Mouse (Mus musculus): ENCODE measurements around the gene Hddc3. TPM values are rescaled to one million over a fixed set of nuclear protein-coding genes. Genes with fewer than 3 reads are reported as not detected.

The Hddc3 gene
- total and polyA plus RNA-seq, 3 experiments, result 2.6 to 12.6 (median 5.5) TPM

DNA sequence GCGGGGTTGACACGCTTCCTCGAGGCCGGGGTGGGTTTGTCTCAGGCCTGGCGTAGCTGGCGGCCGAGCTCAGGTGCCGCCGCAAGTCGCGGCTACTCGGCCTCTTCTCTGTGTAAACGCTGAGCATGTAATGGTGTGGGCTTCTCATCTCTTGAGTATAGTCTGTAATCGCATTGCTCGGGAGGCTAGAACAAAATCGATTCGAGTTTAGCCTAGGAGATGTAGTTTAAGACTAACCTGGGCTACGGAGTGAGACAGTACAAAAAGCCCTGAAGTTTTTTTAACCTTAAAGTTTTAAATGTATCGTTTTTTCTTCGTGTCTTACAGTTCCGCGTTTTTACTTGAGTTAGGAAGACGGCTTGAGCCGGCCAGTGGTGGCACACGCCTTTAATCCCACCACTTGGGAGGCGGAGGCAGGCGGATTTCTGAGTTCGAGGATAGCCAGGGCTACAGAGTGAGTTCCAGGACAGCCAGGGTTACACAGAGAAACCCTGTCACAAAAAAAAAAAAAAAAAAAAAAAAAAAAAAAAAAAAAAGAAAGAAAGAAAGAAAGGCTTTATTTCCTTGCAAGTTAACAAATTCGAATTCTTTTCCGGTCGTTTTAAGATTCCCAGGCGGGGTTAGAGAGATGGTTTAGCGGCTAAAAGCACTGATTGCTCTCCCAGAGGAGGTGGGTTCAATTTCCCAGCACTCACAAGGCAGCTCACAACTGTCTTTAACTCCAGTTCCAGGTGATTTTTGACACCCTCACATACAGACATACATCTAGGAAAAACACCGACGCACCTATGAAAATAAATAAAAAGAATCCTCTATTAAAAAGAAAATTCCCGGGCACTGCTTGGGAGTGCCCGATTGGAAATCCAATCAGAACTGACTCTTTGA, 47.9 kb upstream of the Hddc3 start:
- peak overlapping the region; percentile 31 for H3K27ac ChIP-seq (ENCODE audit: insufficient read depth, low read depth)
- peak overlapping the region; percentile 69 for H3K9ac ChIP-seq (ENCODE audit: insufficient read depth, low read depth)
- in situ Hi-C loops (cut with MboI; ENCODE audit: low pct_ligation_motif_present, low pct_unique_long_range_greater_than_20kb, low sequenced_read_pairs), result no loop called here
- DNase-seq (ENCODE audit: extremely low read depth), result peak; percentile 36
- H3K4me2 ChIP-seq (ENCODE audit: insufficient read depth, low read depth, poor library complexity, severe bottlenecking), result peak overlapping the region; percentile 89
- peaks cover 13 to 44% of the 10 kb centered on the region in 2 experiments for H3K4me1 ChIP-seq (ENCODE audit: control insufficient read depth in 1 of 2, insufficient read depth in 2 of 2)
- TF ChIP-seq ZNF384 (IDR thresholded peaks at IDR 0.05; ENCODE audit: low read depth, low read length) (peak; percentile 75), BHLHE40 (IDR thresholded peaks at IDR 0.05; ENCODE audit: low read depth, low read length) (no peak), NELFE (IDR thresholded peaks at IDR 0.05; ENCODE audit: low read depth, low read length) (no peak), USF2 (conservative IDR thresholded peaks at IDR 0.05; ENCODE audit: low read depth, low read length) (no peak), JUND (conservative IDR thresholded peaks at IDR 0.05; ENCODE audit: low read depth, low read length) (no peak), ELF1 (IDR thresholded peaks at IDR 0.05; ENCODE audit: low read depth, low read length) (no peak), IRF4 (IDR thresholded peaks at IDR 0.05; ENCODE audit: low read depth, low read length) (no peak), CHD1 (IDR thresholded peaks at IDR 0.05; ENCODE audit: low read depth, low read length) (peak; percentile 80), MXI1 (IDR thresholded peaks at IDR 0.05; ENCODE audit: low read depth, low read length) (peak; percentile 64; the same call in 1 of the 2 replicates), UBTF (IDR thresholded peaks at IDR 0.05; ENCODE audit: low read depth, low read length) (0 out of 2 replicates have a peak, but pooled peaks have one; percentile 51), TCF12 (IDR thresholded peaks at IDR 0.05; ENCODE audit: low read depth, low read length) (no peak), CHD2 (IDR thresholded peaks at IDR 0.05; ENCODE audit: low read length) (no peak), SIN3A (IDR thresholded peaks at IDR 0.05; ENCODE audit: low read length) (peak; percentile 55; the same call in 1 of the 2 replicates), MAFK (IDR thresholded peaks at IDR 0.05; ENCODE audit: insufficient replicate concordance, low read length) (no peak), SMC3 (IDR thresholded peaks at IDR 0.05; ENCODE audit: low read depth, low read length) (no peak), TBP (conservative IDR thresholded peaks at IDR 0.05; ENCODE audit: low read depth, low read length) (no peak), CTCF (conservative IDR thresholded peaks at IDR 0.05 in 1 of 2, IDR thresholded peaks at IDR 0.05 in 1 of 2; ENCODE audit: low read depth in 2 of 2, low read length in 2 of 2) (no peak), MEF2A (IDR thresholded peaks at IDR 0.05; ENCODE audit: borderline replicate concordance, low read depth, low read length) (no peak), POLR2AphosphoS2 (IDR thresholded peaks at IDR 0.05; ENCODE audit: low read depth, low read length) (no peak), USF1 (IDR thresholded peaks at IDR 0.05; ENCODE audit: low read depth, low read length) (no peak), EP300 (IDR thresholded peaks at IDR 0.05; ENCODE audit: low read length) (no peak)
- peaks cover 10 to 44% of the 10 kb centered on the region in 2 experiments for H3K36me3 ChIP-seq (replicated peaks in 1 of 2; ENCODE audit: control insufficient read depth in 1 of 2, insufficient read depth in 1 of 2, low read length in 1 of 2)
- no peaks in the 10 kb centered on the region for H3K27me3 ChIP-seq (replicated peaks)
- dilution Hi-C loops (cut with MboI; ENCODE audit: extremely low pct_ligation_motif_present, extremely low pct_unique_long_range_greater_than_20kb, low sequenced_read_pairs), result no loop called here
- peak overlapping the region; percentile 75 to 93 (median 82) for H3K4me3 ChIP-seq (replicated peaks in 1 of 3; ENCODE audit: low read depth in 2 of 3, low read length in 2 of 3, poor library complexity in 1 of 3)
- no peaks in the 10 kb centered on the region for H3K9me3 ChIP-seq (replicated peaks; ENCODE audit: low read length)
- H3K79me2 ChIP-seq (replicated peaks; ENCODE audit: control insufficient read depth, extremely low read depth, insufficient read depth, poor library complexity, severe bottlenecking), result peaks cover 54% of the 10 kb centered on the region
